Mouse (Mus musculus) forebrain, embryonic 16.5 days (tissue): ENCODE results near the gene Gm49601. TPM values are rescaled to one million over a fixed set of nuclear protein-coding genes. Genes with fewer than 3 reads are reported as not detected.

Source experiments
- ATAC-seq: fragments of 200-750 bp; cut with Nextera tagmentation; 2 replicates; pipeline ENCODE4 v1.8.0; 2017; ENCODE audit warnings: mild to moderate bottlenecking, moderate library complexity
- H3K27ac ChIP-seq: fragments of 300-500 bp; sonication (generic); 2 replicates; pipeline ENCODE4 v1.5.1; 2014; ENCODE audit warnings: low read length, control low read depth
- H3K27me3 ChIP-seq: fragments of 300-500 bp; sonication (generic); replicated peaks from 2 replicates; pipeline ENCODE4 v1.6.1; 2014; ENCODE audit warnings: low read length; ENCODE audit not compliant: control insufficient read depth, insufficient read depth
- H3K36me3 ChIP-seq: fragments of 300-500 bp; sonication (generic); 2 replicates; pipeline ENCODE4 v1.6.1; 2014; ENCODE audit not compliant: control insufficient read depth, insufficient read depth
- H3K4me1 ChIP-seq: fragments of 300-500 bp; sonication (generic); replicated peaks from 2 replicates; pipeline ENCODE4 v1.6.1; 2014; ENCODE audit warnings: low read length; ENCODE audit not compliant: control insufficient read depth, insufficient read depth
- H3K4me2 ChIP-seq: fragments of 300-500 bp; sonication (generic); 2 replicates; pipeline ENCODE4 v1.6.1; 2014; ENCODE audit warnings: mild to moderate bottlenecking, low read length, control low read depth
- H3K4me3 ChIP-seq: fragments of 300-500 bp; sonication (generic); replicated peaks from 2 replicates; pipeline ENCODE4 v1.5.1; 2014; ENCODE audit warnings: mild to moderate bottlenecking, low read length, control low read depth
- H3K9ac ChIP-seq: fragments of 300-500 bp; sonication (generic); replicated peaks from 2 replicates; pipeline ENCODE4 v1.6.1; 2014; ENCODE audit warnings: low read depth, low read length, control low read depth
- H3K9me3 ChIP-seq: fragments of 300-500 bp; sonication (generic); 2 replicates; pipeline ENCODE4 v1.6.1; 2016; ENCODE audit warnings: low read length; ENCODE audit not compliant: control insufficient read depth
- WGBS: fragments of 180-500 bp; shearing (Covaris S2); extraction: QIAGEN DNeasy Blood & Tissue Kit; methylation state at CpG from one replicate; pipeline ENCODE4 v1.1.7; 2014; 5-methylcytosine and 5-hydroxymethylcytosine counted together
- polyA plus RNA-seq: library from polyadenylated mRNA; unstranded; fragments of >200 nt; fragmentation: Nextera tagmentation; extraction: Ambion mirVana; gene quantifications from 2 replicates; pipeline ENCODE4 v1.2.1, GENCODE M21; 2015

The Gm49601 gene
- polyA plus RNA-seq, 1 experiment from 2014 or later = 23.4 TPM

GRCm38 (mm10) chr16:18587847-18588737 is 38.1 kb downstream of the Gm49601 start:
- under 1% methylated on average over 57 of the region's 57 CpGs for WGBS
- H3K4me1 ChIP-seq = peaks cover 26% of the 10 kb centered on the region
- H3K27me3 ChIP-seq = peaks cover 85% of the 10 kb centered on the region
- no peak overlapping the region for H3K27ac ChIP-seq
- H3K9me3 ChIP-seq = no peaks in the 10 kb centered on the region
- no peak overlapping the region for H3K4me2 ChIP-seq
- ATAC-seq = no peak
- H3K9ac ChIP-seq = no peak overlapping the region
- no peak overlapping the region for H3K4me3 ChIP-seq
- no peaks in the 10 kb centered on the region for H3K36me3 ChIP-seq

- no peak overlapping the region for H3K9ac ChIP-seq
- 1% methylated on average over 12 of the region's 62 CpGs for WGBS
- ATAC-seq = no peak
- no peaks in the 10 kb centered on the region for H3K9me3 ChIP-seq
- H3K27me3 ChIP-seq = peaks cover 90% of the 10 kb centered on the region
- peak overlapping the region; percentile 38 for H3K4me3 ChIP-seq
- H3K4me1 ChIP-seq = peaks cover 33% of the 10 kb centered on the region
- no peak overlapping the region for H3K27ac ChIP-seq
- H3K36me3 ChIP-seq = no peaks in the 10 kb centered on the region
- H3K4me2 ChIP-seq = peak overlapping the region; percentile 52
Observed at GRCm38 (mm10) chr16:18586906-18587546, 39.2 kb downstream of the Gm49601 start.

GRCm38 (mm10) chr16:18586076-18586905 is 39.9 kb downstream of the Gm49601 start:
- Histone ChIP-seq H3K4me3 (peak overlapping the region; percentile 38), H3K9ac (no peak overlapping the region), H3K27me3 (peaks cover 95% of the 10 kb centered on the region), H3K4me1 (peaks cover 35% of the 10 kb centered on the region), H3K9me3 (no peaks in the 10 kb centered on the region), H3K4me2 (peak overlapping the region; percentile 52), H3K36me3 (no peaks in the 10 kb centered on the region), H3K27ac (no peak overlapping the region)
- WGBS = 1% methylated on average over 77 of the region's 83 CpGs
- no peak for ATAC-seq

- no peak for ATAC-seq
- no peak overlapping the region for H3K4me3 ChIP-seq
Observed at GRCm38 (mm10) chr16:18585676-18586075, 40.6 kb downstream of the Gm49601 start.

GRCm38 (mm10) chr16:18584901-18585510 is 41.2 kb downstream of the Gm49601 start:
- no peak for ATAC-seq
- no peak overlapping the region for H3K27ac ChIP-seq
- H3K4me3 ChIP-seq = no peak overlapping the region
- no peaks in the 10 kb centered on the region for H3K36me3 ChIP-seq
- no peaks in the 10 kb centered on the region for H3K9me3 ChIP-seq
- H3K27me3 ChIP-seq = peaks cover 95% of the 10 kb centered on the region
- no peak overlapping the region for H3K4me2 ChIP-seq
- 12% methylated on average over 10 of the region's 10 CpGs for WGBS
- no peak overlapping the region for H3K9ac ChIP-seq
- peaks cover 34% of the 10 kb centered on the region for H3K4me1 ChIP-seq

More at GRCm38 (mm10) chr16:18585676-18586075, 40.6 kb downstream of the Gm49601 start:
- Histone ChIP-seq H3K27ac (no peak overlapping the region), H3K36me3 (no peaks in the 10 kb centered on the region), H3K9me3 (no peaks in the 10 kb centered on the region), H3K4me1 (peaks cover 37% of the 10 kb centered on the region), H3K27me3 (peaks cover 95% of the 10 kb centered on the region), H3K9ac (no peak overlapping the region), H3K4me2 (no peak overlapping the region)
- WGBS = 7% methylated on average over 10 of the region's 10 CpGs

- Histone ChIP-seq H3K36me3 (no peaks in the 10 kb centered on the region), H3K4me3 (no peak overlapping the region), H3K9me3 (no peaks in the 10 kb centered on the region), H3K4me1 (peaks cover 34% of the 10 kb centered on the region), H3K27me3 (peaks cover 92% of the 10 kb centered on the region), H3K9ac (no peak overlapping the region), H3K4me2 (no peak overlapping the region), H3K27ac (no peak overlapping the region)
- no peak for ATAC-seq
- 21% methylated on average over 10 of the region's 10 CpGs for WGBS
Observed at GRCm38 (mm10) chr16:18583673-18584357, 42.4 kb downstream of the Gm49601 start.

- ATAC-seq = no peak
- no peak overlapping the region for H3K27ac ChIP-seq
Observed at GRCm38 (mm10) chr16:18583169-18583568, 43.1 kb downstream of the Gm49601 start.

GRCm38 (mm10) chr16:18582426-18583148 is 43.6 kb downstream of the Gm49601 start:
- H3K4me1 ChIP-seq = peaks cover 28% of the 10 kb centered on the region
- H3K4me3 ChIP-seq = peak overlapping the region; percentile 36
- peak overlapping the region; percentile 51 for H3K4me2 ChIP-seq
- H3K27ac ChIP-seq = no peak overlapping the region
- no peaks in the 10 kb centered on the region for H3K36me3 ChIP-seq
- H3K27me3 ChIP-seq = peaks cover 83% of the 10 kb centered on the region
- no peak overlapping the region for H3K9ac ChIP-seq
- ATAC-seq = no peak; the same call in 1 of the 2 replicates
- no peaks in the 10 kb centered on the region for H3K9me3 ChIP-seq
- WGBS = 1% methylated on average over 50 of the region's 67 CpGs

More at GRCm38 (mm10) chr16:18583169-18583568, 43.1 kb downstream of the Gm49601 start:
- Histone ChIP-seq H3K9me3 (no peaks in the 10 kb centered on the region), H3K4me1 (peaks cover 34% of the 10 kb centered on the region), H3K27me3 (peaks cover 87% of the 10 kb centered on the region), H3K9ac (no peak overlapping the region), H3K4me2 (no peak overlapping the region), H3K36me3 (no peaks in the 10 kb centered on the region), H3K4me3 (no peak overlapping the region)
- WGBS = 12% methylated on average over 10 of the region's 10 CpGs
